Mouse (Mus musculus) kidney, embryonic 14.5 days (tissue): Measurements from ENCODE around the gene Cds2. TPM values are rescaled to one million over a fixed set of nuclear protein-coding genes. Genes with fewer than 3 reads are reported as not detected.

Experiments used
- polyA plus RNA-seq: library from polyadenylated mRNA; unstranded; fragments of >200 nt; fragmentation: Nextera tagmentation; extraction: Ambion mirVana; gene quantifications from 2 replicates; pipeline ENCODE4 v1.2.1, GENCODE M21; 2014

Cds2 gene
- polyA plus RNA-seq, 1 experiment from 2014 or later, result 24.4 TPM

Other genes starting within 250 kb of the Cds2 start
- 5.3 and 9.9 TPM in 2 replicates for gene Rassf2, start 232.9 kb upstream of the Cds2 start, polyA plus RNA-seq
- gene Slc23a2, start 118.0 kb upstream of the Cds2 start, polyA plus RNA-seq, result 12.0 and 18.0 TPM in 2 replicates
- 42.9 and 47.3 TPM in 2 replicates for gene Tmem230, start 15.3 kb upstream of the Cds2 start, polyA plus RNA-seq
- 339 and 383 TPM in 2 replicates for gene Pcna, start 9.8 kb upstream of the Cds2 start, polyA plus RNA-seq
- gene Prokr2, start 122.3 kb downstream of the Cds2 start, polyA plus RNA-seq, result 0.20 and 0.30 TPM in 2 replicates